Mouse (Mus musculus): ENCODE measurements around the gene Cacnb2.

Cacnb2 gene

DNA sequence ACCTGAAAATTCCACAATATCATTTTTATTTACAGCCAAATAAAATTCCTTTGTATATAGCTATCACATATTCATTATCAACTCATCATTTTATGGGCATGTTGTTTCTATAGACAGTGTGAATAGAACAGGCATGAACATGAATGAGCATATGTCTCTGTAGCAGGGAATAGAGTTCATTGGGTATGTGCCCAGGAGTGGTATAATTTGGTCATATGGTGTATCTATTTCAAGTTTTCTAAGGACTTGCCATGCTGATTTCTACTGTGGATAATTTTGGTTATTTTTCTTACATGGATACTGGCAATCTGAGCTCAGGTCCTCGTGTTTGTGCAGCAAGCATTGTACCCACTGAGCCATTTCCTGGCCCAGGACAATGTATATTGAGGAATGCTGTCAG lies 243.8 kb downstream of the Cacnb2 start:
- Histone ChIP-seq H3K4me1 (replicated peaks; ENCODE audit: low read depth, low read length) (peaks cover 5% of the 10 kb centered on the region; the same call in 1 of the 2 replicates), H3K36me3 (ENCODE audit: insufficient read depth, low read length) (no peaks in the 10 kb centered on the region), H3K27me3 (ENCODE audit: insufficient read depth, low read length) (no peaks in the 10 kb centered on the region), H3K4me3 (replicated peaks; ENCODE audit: low read length) (no peak overlapping the region), H3K9me3 (ENCODE audit: low read length) (no peaks in the 10 kb centered on the region)
- TF ChIP-seq POU5F1 (IDR thresholded peaks at IDR 0.05; ENCODE audit: borderline replicate concordance, low read length) (no peak), CTCF (conservative IDR thresholded peaks at IDR 0.05; ENCODE audit: low read length) (no peak), NANOG (IDR thresholded peaks at IDR 0.05; ENCODE audit: borderline replicate concordance, low read length) (no peak)

DNA sequence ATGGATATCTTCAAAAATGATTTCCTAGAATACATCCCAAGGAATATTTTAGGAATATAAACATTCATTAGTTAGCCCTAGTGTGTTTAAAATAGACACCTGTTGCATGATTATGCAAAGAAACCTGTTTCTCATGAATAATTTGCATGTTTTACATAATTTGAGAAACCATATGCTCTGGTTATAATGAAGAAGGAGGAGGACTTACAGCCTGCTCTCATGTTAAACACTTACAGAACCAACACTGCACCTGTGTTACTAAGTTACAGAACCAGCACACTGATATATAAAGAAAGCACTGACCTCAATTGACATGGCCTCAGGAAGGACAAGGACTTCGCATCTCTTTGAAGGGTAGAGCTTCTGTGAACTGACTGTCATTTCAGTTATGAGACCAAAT lies 244.3 kb downstream of the Cacnb2 start:
- TF ChIP-seq POU5F1 (IDR thresholded peaks at IDR 0.05; ENCODE audit: borderline replicate concordance, low read length) (no peak), NANOG (IDR thresholded peaks at IDR 0.05; ENCODE audit: borderline replicate concordance, low read length) (no peak), CTCF (conservative IDR thresholded peaks at IDR 0.05; ENCODE audit: low read length) (no peak)
- H3K4me3 ChIP-seq (replicated peaks; ENCODE audit: low read length) = no peak overlapping the region
- H3K9me3 ChIP-seq (ENCODE audit: low read length) = no peaks in the 10 kb centered on the region
- H3K4me1 ChIP-seq (replicated peaks; ENCODE audit: low read depth, low read length) = peaks cover 5% of the 10 kb centered on the region; the same call in 1 of the 2 replicates
- H3K36me3 ChIP-seq (ENCODE audit: insufficient read depth, low read length) = no peaks in the 10 kb centered on the region
- H3K27me3 ChIP-seq (ENCODE audit: insufficient read depth, low read length) = no peaks in the 10 kb centered on the region

DNA sequence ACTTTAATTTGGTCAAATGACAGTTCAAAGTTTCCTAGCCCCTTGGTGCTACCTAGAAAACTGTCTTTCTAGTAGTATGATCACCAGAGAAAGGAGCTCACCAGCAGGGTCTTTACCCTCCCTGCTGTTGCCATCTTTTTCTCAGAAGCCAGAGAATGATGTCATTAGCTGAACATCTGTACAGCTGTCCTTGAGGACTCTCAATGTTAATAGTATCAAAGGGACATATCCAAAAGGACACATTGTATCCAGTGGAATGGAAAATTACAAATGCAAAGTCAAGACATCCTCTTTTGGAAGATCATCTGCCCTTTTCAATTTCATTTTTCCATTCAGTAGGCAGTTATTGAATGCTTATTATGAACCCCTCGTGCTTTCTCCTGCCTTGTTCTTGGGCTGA lies 247.9 kb downstream of the Cacnb2 start:
- Histone ChIP-seq H3K4me1 (replicated peaks; ENCODE audit: low read depth, low read length) (peaks cover 5% of the 10 kb centered on the region; the same call in 1 of the 2 replicates), H3K9me3 (ENCODE audit: low read length) (no peaks in the 10 kb centered on the region), H3K36me3 (ENCODE audit: insufficient read depth, low read length) (no peaks in the 10 kb centered on the region), H3K27me3 (ENCODE audit: insufficient read depth, low read length) (no peaks in the 10 kb centered on the region), H3K4me3 (replicated peaks; ENCODE audit: low read length) (no peak overlapping the region)
- no peak for TF ChIP-seq CTCF (conservative IDR thresholded peaks at IDR 0.05; ENCODE audit: low read length)
- TF ChIP-seq POU5F1 (IDR thresholded peaks at IDR 0.05; ENCODE audit: borderline replicate concordance, low read length) = no peak
- no peak for TF ChIP-seq NANOG (IDR thresholded peaks at IDR 0.05; ENCODE audit: borderline replicate concordance, low read length)

DNA sequence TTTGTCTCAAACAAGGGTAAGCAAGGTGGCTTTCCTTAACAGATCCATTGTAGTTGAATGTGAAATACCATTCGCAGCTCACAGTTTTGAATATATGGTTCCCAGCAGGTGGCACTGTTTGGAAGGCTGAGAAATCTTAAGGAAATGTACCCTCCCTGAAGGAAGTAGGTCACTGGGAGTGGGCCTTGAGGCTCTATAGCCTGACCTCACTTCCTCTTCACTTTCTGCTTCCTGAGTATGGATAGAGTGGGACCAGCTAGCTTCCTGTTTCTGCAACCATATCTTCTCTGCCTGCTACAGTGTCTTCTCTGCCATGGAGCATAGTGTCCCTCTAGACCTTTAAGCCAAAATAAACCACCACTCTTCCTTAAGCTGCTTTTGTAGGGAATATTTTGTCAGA lies 248.5 kb downstream of the Cacnb2 start:
- H3K36me3 ChIP-seq (ENCODE audit: insufficient read depth, low read length) = no peaks in the 10 kb centered on the region
- no peaks in the 10 kb centered on the region for H3K9me3 ChIP-seq (ENCODE audit: low read length)
- peaks cover 5% of the 10 kb centered on the region; the same call in 1 of the 2 replicates for H3K4me1 ChIP-seq (replicated peaks; ENCODE audit: low read depth, low read length)
- H3K4me3 ChIP-seq (replicated peaks; ENCODE audit: low read length) = no peak overlapping the region
- TF ChIP-seq POU5F1 (IDR thresholded peaks at IDR 0.05; ENCODE audit: borderline replicate concordance, low read length) (no peak), NANOG (IDR thresholded peaks at IDR 0.05; ENCODE audit: borderline replicate concordance, low read length) (no peak), CTCF (conservative IDR thresholded peaks at IDR 0.05; ENCODE audit: low read length) (no peak)
- H3K27me3 ChIP-seq (ENCODE audit: insufficient read depth, low read length) = no peaks in the 10 kb centered on the region

DNA sequence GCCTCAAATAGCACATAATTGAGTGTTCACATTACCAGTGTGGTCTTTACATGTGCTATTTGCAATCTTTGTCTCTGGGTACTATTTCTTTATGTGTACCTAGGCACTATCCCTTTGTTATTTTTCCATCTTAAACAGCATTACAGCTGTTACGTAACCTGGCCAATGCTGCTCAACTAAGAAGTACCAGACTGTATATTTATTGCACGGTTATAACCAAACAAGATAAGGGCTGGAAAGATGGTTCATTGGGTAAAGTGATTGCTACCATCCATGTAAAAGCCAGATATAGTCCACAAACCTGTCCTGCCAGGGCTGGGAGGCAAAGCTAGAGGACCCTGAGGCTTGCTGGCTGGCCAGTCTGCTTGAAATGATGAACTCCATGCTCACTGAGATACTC lies 251.2 kb downstream of the Cacnb2 start:
- H3K9me3 ChIP-seq (ENCODE audit: low read length) = no peaks in the 10 kb centered on the region
- H3K4me3 ChIP-seq (replicated peaks; ENCODE audit: low read length) = no peak overlapping the region
- TF ChIP-seq CTCF (conservative IDR thresholded peaks at IDR 0.05; ENCODE audit: low read length) = no peak
- no peak for TF ChIP-seq POU5F1 (IDR thresholded peaks at IDR 0.05; ENCODE audit: borderline replicate concordance, low read length)
- no peak for TF ChIP-seq NANOG (IDR thresholded peaks at IDR 0.05; ENCODE audit: borderline replicate concordance, low read length)
- H3K36me3 ChIP-seq (ENCODE audit: insufficient read depth, low read length) = no peaks in the 10 kb centered on the region
- no peaks in the 10 kb centered on the region for H3K27me3 ChIP-seq (ENCODE audit: insufficient read depth, low read length)
- H3K4me1 ChIP-seq (replicated peaks; ENCODE audit: low read depth, low read length) = peaks cover 7% of the 10 kb centered on the region

DNA sequence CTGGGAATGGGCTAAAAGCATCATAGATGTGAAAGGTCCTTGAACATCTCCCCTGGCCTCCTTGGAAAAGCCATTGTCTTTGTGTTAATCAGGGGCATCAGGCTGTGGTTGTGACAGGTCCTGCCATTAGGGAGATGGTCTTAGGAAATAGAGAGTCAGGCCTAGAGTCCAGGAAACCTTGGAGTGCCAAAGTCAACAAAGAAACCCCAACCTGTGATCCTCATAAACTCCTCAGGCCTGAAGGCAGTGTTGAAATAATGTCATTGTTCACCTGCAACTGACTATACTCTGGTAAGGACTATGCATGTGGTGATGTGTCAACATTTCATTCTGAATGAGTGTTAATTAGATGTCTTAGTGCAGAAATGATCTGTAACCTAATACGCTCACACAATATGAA lies 255.4 kb downstream of the Cacnb2 start:
- H3K9me3 ChIP-seq (ENCODE audit: low read length) = no peaks in the 10 kb centered on the region
- no peaks in the 10 kb centered on the region for H3K36me3 ChIP-seq (ENCODE audit: insufficient read depth, low read length)
- H3K27me3 ChIP-seq (ENCODE audit: insufficient read depth, low read length) = no peaks in the 10 kb centered on the region
- TF ChIP-seq CTCF (conservative IDR thresholded peaks at IDR 0.05; ENCODE audit: low read length) = no peak
- peaks cover 16% of the 10 kb centered on the region for H3K4me1 ChIP-seq (replicated peaks; ENCODE audit: low read depth, low read length)
- no peak overlapping the region for H3K4me3 ChIP-seq (replicated peaks; ENCODE audit: low read length)

DNA sequence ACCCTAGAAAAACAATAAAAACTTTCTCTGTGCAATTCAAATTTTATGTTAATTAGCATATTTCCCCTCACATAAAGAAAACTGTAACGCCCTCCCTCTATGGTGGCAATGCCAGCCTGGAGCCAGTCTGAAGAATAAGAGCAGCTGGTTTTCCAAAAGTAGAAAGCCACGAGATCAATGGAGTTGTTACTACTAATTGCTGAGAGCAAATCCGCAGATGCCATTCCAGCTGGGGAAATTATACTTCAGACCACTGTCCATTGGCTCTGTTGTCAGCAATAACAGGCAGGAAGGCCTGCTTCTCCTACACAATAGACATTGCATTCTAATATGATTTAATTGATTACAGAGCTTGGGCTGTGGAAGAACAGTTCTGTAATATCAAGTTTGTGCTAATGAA lies 257.5 kb downstream of the Cacnb2 start:
- Histone ChIP-seq H3K4me3 (replicated peaks; ENCODE audit: low read length) (no peak overlapping the region), H3K9me3 (ENCODE audit: low read length) (no peaks in the 10 kb centered on the region), H3K4me1 (replicated peaks; ENCODE audit: low read depth, low read length) (peaks cover 17% of the 10 kb centered on the region), H3K27me3 (ENCODE audit: insufficient read depth, low read length) (no peaks in the 10 kb centered on the region), H3K36me3 (ENCODE audit: insufficient read depth, low read length) (no peaks in the 10 kb centered on the region)
- no peak for TF ChIP-seq CTCF (conservative IDR thresholded peaks at IDR 0.05; ENCODE audit: low read length)
- TF ChIP-seq NANOG (IDR thresholded peaks at IDR 0.05; ENCODE audit: borderline replicate concordance, low read length) = no peak
- TF ChIP-seq POU5F1 (IDR thresholded peaks at IDR 0.05; ENCODE audit: borderline replicate concordance, low read length) = no peak

DNA sequence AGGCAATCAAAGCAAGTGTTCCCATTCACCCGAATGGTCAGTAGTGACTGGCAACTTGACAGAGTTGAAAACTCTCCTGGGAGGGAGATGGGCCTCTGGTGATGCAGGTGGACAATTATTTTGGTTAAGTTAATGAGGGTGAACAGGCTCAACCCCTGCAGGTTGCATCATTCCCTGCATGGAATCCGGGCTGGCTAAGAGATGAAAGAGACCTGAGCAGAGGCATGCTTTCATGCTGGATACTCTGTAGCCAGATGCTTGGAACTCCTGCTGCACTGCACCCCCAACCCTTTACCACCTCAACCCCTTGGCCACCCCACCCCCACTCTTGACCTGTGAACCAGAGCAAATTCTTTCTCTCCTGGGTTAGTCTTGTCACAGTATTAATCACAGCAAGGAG lies 258.7 kb downstream of the Cacnb2 start:
- H3K36me3 ChIP-seq (ENCODE audit: insufficient read depth, low read length) = no peaks in the 10 kb centered on the region
- H3K4me3 ChIP-seq (replicated peaks; ENCODE audit: low read length) = no peak overlapping the region
- no peaks in the 10 kb centered on the region for H3K27me3 ChIP-seq (ENCODE audit: insufficient read depth, low read length)
- peaks cover 17% of the 10 kb centered on the region for H3K4me1 ChIP-seq (replicated peaks; ENCODE audit: low read depth, low read length)
- no peaks in the 10 kb centered on the region for H3K9me3 ChIP-seq (ENCODE audit: low read length)
- TF ChIP-seq NANOG (IDR thresholded peaks at IDR 0.05; ENCODE audit: borderline replicate concordance, low read length) = no peak
- no peak for TF ChIP-seq CTCF (conservative IDR thresholded peaks at IDR 0.05; ENCODE audit: low read length)
- TF ChIP-seq POU5F1 (IDR thresholded peaks at IDR 0.05; ENCODE audit: borderline replicate concordance, low read length) = no peak

DNA sequence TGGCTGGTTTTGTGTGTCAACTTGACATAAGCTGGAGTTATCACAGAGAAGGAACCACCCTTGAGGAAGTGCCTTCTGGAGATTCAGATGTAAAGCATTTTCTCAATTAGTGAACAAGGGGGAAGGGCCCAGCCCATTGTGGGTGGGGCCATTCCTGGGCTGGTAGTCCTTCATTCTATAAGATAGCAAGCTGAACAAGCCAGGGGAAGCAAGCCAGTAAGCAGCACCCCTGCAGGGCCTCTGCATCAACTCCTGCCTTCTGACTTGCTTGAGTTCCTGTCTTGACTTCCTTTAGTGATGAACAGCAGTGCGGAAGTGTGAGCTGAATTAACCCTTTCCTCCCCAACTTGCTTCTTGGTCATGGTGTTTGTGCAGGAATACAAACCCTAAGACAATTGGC lies 260.1 kb downstream of the Cacnb2 start:
- Histone ChIP-seq H3K4me1 (replicated peaks; ENCODE audit: low read depth, low read length) (peaks cover 15% of the 10 kb centered on the region), H3K36me3 (ENCODE audit: insufficient read depth, low read length) (no peaks in the 10 kb centered on the region), H3K9me3 (ENCODE audit: low read length) (no peaks in the 10 kb centered on the region), H3K27me3 (ENCODE audit: insufficient read depth, low read length) (no peaks in the 10 kb centered on the region), H3K4me3 (replicated peaks; ENCODE audit: low read length) (no peak overlapping the region)
- TF ChIP-seq POU5F1 (IDR thresholded peaks at IDR 0.05; ENCODE audit: borderline replicate concordance, low read length) (no peak), NANOG (IDR thresholded peaks at IDR 0.05; ENCODE audit: borderline replicate concordance, low read length) (no peak), CTCF (conservative IDR thresholded peaks at IDR 0.05; ENCODE audit: low read length) (no peak)

Measured in E14TG2a.4 (cell line).